ENCODE assay signal across 9 mouse cellular contexts in genomic region chr1:136135777-136136444, GRCm38 (mm10). TPM values are rescaled to one million over a fixed set of nuclear protein-coding genes. Genes with fewer than 3 reads are reported as not detected.
DNase-seq lines count a peak whose midpoint lies in the region; ATAC-seq and TF ChIP-seq lines count a peak whose summit lies in the region.
"Had no signal": no experiment of that assay in that cellular context is flagged by ENCODE, and none has a peak within 500 bp of the region (broad histone marks: within the 10 kb centered on the region; RNA-seq: fewer than 3 reads in every experiment).

No protein-coding gene starts in this region.

- no peak overlapping the region; the same call in 1 of the 2 replicates for H3K4me2 ChIP-seq in heart, postnatal 0 days (ENCODE audit: low read depth, low read length)
- peak overlapping the region; percentile 11; the same call in 1 of the 2 replicates for H3K4me2 ChIP-seq in limb, embryonic 11.5 days (ENCODE audit: low read depth, severe bottlenecking)

- no peaks in the 10 kb centered on the region for H3K9me3 ChIP-seq in heart, postnatal 0 days (replicated peaks; ENCODE audit: control insufficient read depth, low read length)
- no peaks in the 10 kb centered on the region for H3K9me3 ChIP-seq in limb, embryonic 11.5 days (ENCODE audit: control insufficient read depth, low read length)

- DNase-seq in heart, postnatal 0 days (ENCODE audit: low spot score), result no peak
- no peak for DNase-seq in heart, adult 8-10 months (ENCODE audit: low spot score)
- DNase-seq in limb, embryonic 11.5 days (ENCODE audit: low spot score), result no peak
- DNase-seq in embryo, embryonic 10 days (ENCODE audit: low spot score), result no peak
- no peak for DNase-seq in left cerebral cortex, adult 11 months (ENCODE audit: low spot score)
- no peak for DNase-seq in heart, postnatal 25 days (ENCODE audit: low spot score)
- DNase-seq: layer of hippocampus, postnatal 36 days had no signal

- TF ChIP-seq POLR2A in bone marrow, adult 2 months (IDR thresholded peaks at IDR 0.05; ENCODE audit: borderline replicate concordance, control insufficient read depth, low read depth, low read length), result no peak
- no peak for TF ChIP-seq POLR2A in small intestine, adult 2 months (IDR thresholded peaks at IDR 0.05; ENCODE audit: low read depth, low read length)

- 82% methylated on average over 6 of the region's 6 CpGs for WGBS in heart, postnatal 0 days
- WGBS in bone marrow, adult 2 months, result 53% methylated on average over 6 of the region's 6 CpGs
- WGBS in limb, embryonic 11.5 days, result 70% methylated on average over 6 of the region's 6 CpGs
- WGBS in small intestine, adult 2 months, result 63% methylated on average over 6 of the region's 6 CpGs

- peaks cover 53% of the 10 kb centered on the region for H3K4me1 ChIP-seq in heart, postnatal 0 days (ENCODE audit: control insufficient read depth, insufficient read depth)
- peaks cover 15% of the 10 kb centered on the region for H3K4me1 ChIP-seq in bone marrow, adult 2 months (ENCODE audit: control insufficient read depth, insufficient read depth, low read length)
- peaks cover 76% of the 10 kb centered on the region for H3K4me1 ChIP-seq in limb, embryonic 11.5 days (ENCODE audit: control insufficient read depth, insufficient read depth, low read length)
- H3K4me1 ChIP-seq in small intestine, adult 2 months (ENCODE audit: control insufficient read depth, insufficient read depth, insufficient read length, low read length), result peaks cover 53% of the 10 kb centered on the region

- no peaks in the 10 kb centered on the region for H3K36me3 ChIP-seq in heart, postnatal 0 days (replicated peaks; ENCODE audit: control insufficient read depth, insufficient read depth, low read length)
- H3K36me3 ChIP-seq in limb, embryonic 11.5 days (ENCODE audit: control insufficient read depth, insufficient read depth, low read length), result no peaks in the 10 kb centered on the region
- H3K36me3 ChIP-seq in small intestine, adult 2 months (ENCODE audit: control insufficient read depth, insufficient read depth, low read length), result no peaks in the 10 kb centered on the region

- H3K27me3 ChIP-seq in heart, postnatal 0 days (ENCODE audit: control insufficient read depth, insufficient read depth, low read length), result peaks cover 15% of the 10 kb centered on the region
- H3K27me3 ChIP-seq in limb, embryonic 11.5 days (ENCODE audit: control insufficient read depth, insufficient read depth, low read length), result no peaks in the 10 kb centered on the region
- H3K27me3 ChIP-seq in small intestine, adult 2 months (ENCODE audit: control insufficient read depth, insufficient read depth, low read length), result no peaks in the 10 kb centered on the region

- intact Hi-C loops in heart, postnatal 25 days (cut with DNase I), result no loop called here

- no peak overlapping the region for H3K4me3 ChIP-seq in heart, postnatal 0 days (ENCODE audit: low read depth, low read length)
- H3K4me3 ChIP-seq in bone marrow, adult 2 months (replicated peaks; ENCODE audit: control insufficient read depth, low read depth, low read length), result no peak overlapping the region
- H3K4me3 ChIP-seq in limb, embryonic 11.5 days (ENCODE audit: low read depth, low read length), result no peak overlapping the region
- H3K4me3 ChIP-seq in small intestine, adult 2 months (ENCODE audit: low read depth, low read length), result no peak overlapping the region

- peak overlapping the region; percentile 36; the same call in 1 of the 2 replicates for H3K27ac ChIP-seq in heart, postnatal 0 days (ENCODE audit: low read depth)
- H3K27ac ChIP-seq in bone marrow, adult 2 months (ENCODE audit: control insufficient read depth, insufficient read depth, low read depth, low read length, poor library complexity), result peak overlapping the region; percentile 74
- H3K27ac ChIP-seq in limb, embryonic 11.5 days (replicated peaks; ENCODE audit: low read depth, low read length), result peak overlapping the region; percentile 78
- peak overlapping the region; percentile 97 for H3K27ac ChIP-seq in small intestine, adult 2 months (ENCODE audit: insufficient read depth, low read depth, low read length)

- ATAC-seq in heart, postnatal 0 days (ENCODE audit: insufficient read depth, low read depth), result no peak
- no peak for ATAC-seq in limb, embryonic 11.5 days (ENCODE audit: insufficient number of reproducible peaks, low FRiP score, low TSS enrichment, low read depth)

- no peak for TF ChIP-seq EP300 in heart, postnatal 0 days (IDR thresholded peaks at IDR 0.05; ENCODE audit: low read depth)

- no peak for TF ChIP-seq CTCF in heart, postnatal 0 days (IDR thresholded peaks at IDR 0.05; ENCODE audit: low read depth)
- TF ChIP-seq CTCF in bone marrow, adult 2 months (IDR thresholded peaks at IDR 0.05; ENCODE audit: control insufficient read depth, insufficient read depth, low read length), result no peak
- no peak for TF ChIP-seq CTCF in small intestine, adult 2 months (IDR thresholded peaks at IDR 0.05; ENCODE audit: extremely low read depth, insufficient read length, insufficient replicate concordance, low read depth, low read length)

- no peak overlapping the region for H3K9ac ChIP-seq in heart, postnatal 0 days (replicated peaks; ENCODE audit: low read depth, low read length)
- H3K9ac ChIP-seq in limb, embryonic 11.5 days (ENCODE audit: low read length), result peak overlapping the region; percentile 17; the same call in 1 of the 2 replicates

RNA-seq across cellular contexts. Expression of gene Kif21b, which starts 4.7 kb away (rescaled TPM):
- 0.38 and 2.8 TPM in 2 replicates for total RNA-seq in heart, postnatal 0 days (2014; rRNA removed; ENCODE audit: low replicate concordance)
- polyA plus RNA-seq in heart, postnatal 0 days (2015; fragmentation: Nextera tagmentation; extraction: Ambion mirVana), result 0.18 and 0.26 TPM in 2 replicates
- 1 to 10 TPM in 1 of 4 experiments, under 1 TPM in 3; 0.57 to 1.3 (median 0.67) TPM for total RNA-seq in heart, adult 8-10 months (2022)
- polyA plus RNA-seq in bone marrow, adult 2 months (2011; ENCODE audit: insufficient read depth, insufficient read length, low replicate concordance, missing spikeins), result 22.5 and 40.5 TPM in 2 replicates
- polyA plus RNA-seq in limb, embryonic 11.5 days (2014; fragmentation: Nextera tagmentation; extraction: Ambion mirVana), result 8.9 and 10.2 TPM in 2 replicates
- polyA plus RNA-seq in small intestine, adult 2 months (2012; rRNA removed), result 12.4 and 28.6 TPM in 2 replicates
- under 1 TPM; 0.75 TPM for total RNA-seq in heart, postnatal 25 days (2021)

Comparison
In these comparisons a context has a peak if more than half of its experiments do, and no peak if none do; other contexts are left out.
1. H3K27ac ChIP-seq: peak in every context shown above with its lines; median percentile 97 in small intestine, adult 2 months; 78 in limb, embryonic 11.5 days; 74 in bone marrow, adult 2 months; 36 in heart, postnatal 0 days.